Mouse (Mus musculus): ENCODE results near the gene Pithd1. TPM values are rescaled to one million over a fixed set of nuclear protein-coding genes. Genes with fewer than 3 reads are reported as not detected.

Gene Pithd1
- total and polyA plus RNA-seq, 3 experiments = 62.8 to 77.7 TPM; not detected in 1

GRCm38 (mm10) chr4:136004921-136005320, 17.9 kb upstream of the Pithd1 start:
- DNase-seq (ENCODE audit: low read depth, low spot score) = no peak
- no peak overlapping the region for H3K4me3 ChIP-seq (ENCODE audit: control insufficient read depth in 1 of 2, insufficient read depth in 1 of 2, low read depth in 2 of 2, low read length in 2 of 2)
- TF ChIP-seq KAT2A (conservative IDR thresholded peaks at IDR 0.05; ENCODE audit: low read depth, low read length) (no peak), MAFK (IDR thresholded peaks at IDR 0.05; ENCODE audit: borderline replicate concordance, low read depth, low read length) (no peak), CHD2 (IDR thresholded peaks at IDR 0.05; ENCODE audit: low read length) (no peak), ETS1 (IDR thresholded peaks at IDR 0.05; ENCODE audit: low read depth, low read length) (no peak), USF1 (IDR thresholded peaks at IDR 0.05; ENCODE audit: low read depth, low read length) (no peak)
- no peaks in the 10 kb centered on the region for H3K27me3 ChIP-seq (ENCODE audit: control insufficient read depth in 1 of 2, insufficient read depth in 2 of 2, low read length in 2 of 2)
- H3K9ac ChIP-seq (ENCODE audit: control insufficient read depth, low read depth, low read length, poor library complexity, severe bottlenecking) = no peak overlapping the region
- no peaks in the 10 kb centered on the region for H3K79me2 ChIP-seq (ENCODE audit: control insufficient read depth, insufficient read depth, low read length, poor library complexity)
- no peak overlapping the region for H3K27ac ChIP-seq (ENCODE audit: control insufficient read depth, low read depth, low read length)
- no peaks in the 10 kb centered on the region for H3K9me3 ChIP-seq (replicated peaks; ENCODE audit: insufficient read depth, low read length)
- H3K4me1 ChIP-seq (ENCODE audit: control insufficient read depth in 1 of 2, insufficient read depth in 2 of 2, low read length in 2 of 2) = peaks cover 0 to 3% of the 10 kb centered on the region in 2 experiments; a peak in 1 of 4 replicates
- peaks cover 5 to 26% of the 10 kb centered on the region in 2 experiments for H3K36me3 ChIP-seq (ENCODE audit: control insufficient read depth in 1 of 2, insufficient read depth in 2 of 2, low read length in 2 of 2)

DNA sequence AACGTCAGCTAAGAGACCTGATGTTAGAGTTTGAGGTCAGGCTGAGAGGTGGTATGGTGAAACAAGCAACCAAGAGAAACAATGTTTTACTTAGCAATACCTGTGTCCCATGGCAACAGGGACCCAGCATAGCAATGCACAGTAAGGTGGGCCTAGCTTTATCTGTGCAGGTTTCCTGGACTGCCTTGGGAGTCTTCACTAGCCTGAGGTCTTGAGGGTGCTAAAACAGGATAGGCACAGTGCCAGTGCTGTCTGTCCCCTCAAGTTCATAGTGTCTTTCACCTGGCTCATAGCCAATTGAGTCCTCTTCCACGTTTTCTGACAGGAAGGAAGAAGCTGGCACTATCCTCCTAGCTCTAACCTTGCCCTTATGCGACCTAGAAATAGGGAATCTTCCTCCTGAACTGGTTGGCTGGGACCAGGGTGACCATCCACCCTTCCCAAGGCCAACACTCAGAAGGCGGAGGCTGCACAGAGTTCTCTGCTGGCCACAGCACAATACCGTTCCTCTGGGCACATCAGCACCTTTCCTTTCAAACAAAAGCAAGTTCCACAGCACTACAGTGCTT, 17.1 kb upstream of the Pithd1 start:
- Histone ChIP-seq H3K79me2 (ENCODE audit: control insufficient read depth, insufficient read depth, low read length, poor library complexity) (no peaks in the 10 kb centered on the region), H3K9me3 (replicated peaks; ENCODE audit: insufficient read depth, low read length) (no peaks in the 10 kb centered on the region), H3K36me3 (ENCODE audit: control insufficient read depth in 1 of 2, insufficient read depth in 2 of 2, low read length in 2 of 2) (peaks cover 5 to 25% of the 10 kb centered on the region in 2 experiments), H3K9ac (ENCODE audit: control insufficient read depth, low read depth, low read length, poor library complexity, severe bottlenecking) (no peak overlapping the region), H3K4me3 (ENCODE audit: control insufficient read depth in 1 of 2, insufficient read depth in 1 of 2, low read depth in 2 of 2, low read length in 2 of 2) (no peak overlapping the region), H3K27ac (ENCODE audit: control insufficient read depth, low read depth, low read length) (no peak overlapping the region), H3K27me3 (ENCODE audit: control insufficient read depth in 1 of 2, insufficient read depth in 2 of 2, low read length in 2 of 2) (no peaks in the 10 kb centered on the region), H3K4me1 (ENCODE audit: control insufficient read depth in 1 of 2, insufficient read depth in 2 of 2, low read length in 2 of 2) (peaks cover 0 to 3% of the 10 kb centered on the region in 2 experiments; a peak in 1 of 4 replicates)
- DNase-seq (ENCODE audit: low read depth, low spot score) = peak; percentile 67
- TF ChIP-seq EP300 (IDR thresholded peaks at IDR 0.05; ENCODE audit: low read depth in 1 of 2, low read length in 2 of 2) = peak; percentile 27 to 49; a peak in 3 of 4 replicates
- peak; percentile 60 for TF ChIP-seq TAL1 (IDR thresholded peaks at IDR 0.05; ENCODE audit: low read length)
- no peak for TF ChIP-seq MAFK (IDR thresholded peaks at IDR 0.05; ENCODE audit: borderline replicate concordance, low read depth, low read length)

- no peak for DNase-seq (ENCODE audit: low read depth, low spot score)
- H3K27me3 ChIP-seq (ENCODE audit: control insufficient read depth in 1 of 2, insufficient read depth in 2 of 2, low read length in 2 of 2) = no peaks in the 10 kb centered on the region
- 0 out of 4 replicates have a peak, but pooled peaks cover 0 to 2% of the 10 kb centered on the region in 2 experiments for H3K4me1 ChIP-seq (ENCODE audit: control insufficient read depth in 1 of 2, insufficient read depth in 2 of 2, low read length in 2 of 2)
- H3K9ac ChIP-seq (ENCODE audit: control insufficient read depth, low read depth, low read length, poor library complexity, severe bottlenecking) = no peak overlapping the region
- H3K79me2 ChIP-seq (ENCODE audit: control insufficient read depth, insufficient read depth, low read length, poor library complexity) = no peaks in the 10 kb centered on the region
- no peak overlapping the region for H3K27ac ChIP-seq (ENCODE audit: control insufficient read depth, low read depth, low read length)
- H3K9me3 ChIP-seq (replicated peaks; ENCODE audit: insufficient read depth, low read length) = no peaks in the 10 kb centered on the region
- no peak overlapping the region for H3K4me3 ChIP-seq (ENCODE audit: control insufficient read depth in 1 of 2, insufficient read depth in 1 of 2, low read depth in 2 of 2, low read length in 2 of 2)
- H3K36me3 ChIP-seq (ENCODE audit: control insufficient read depth in 1 of 2, insufficient read depth in 2 of 2, low read length in 2 of 2) = peaks cover 0 to 3% of the 10 kb centered on the region in 2 experiments; a peak in 1 of 4 replicates
- TF ChIP-seq HCFC1 (IDR thresholded peaks at IDR 0.05; ENCODE audit: low read depth, low read length) (no peak), TBP (IDR thresholded peaks at IDR 0.05; ENCODE audit: low read depth, low read length) (no peak), ZMIZ1 (IDR thresholded peaks at IDR 0.05; ENCODE audit: low read depth, low read length) (no peak), EP300 (IDR thresholded peaks at IDR 0.05; ENCODE audit: low read depth in 1 of 2, low read length in 2 of 2) (no peak), KAT2A (conservative IDR thresholded peaks at IDR 0.05; ENCODE audit: low read depth, low read length) (no peak), SIN3A (IDR thresholded peaks at IDR 0.05; ENCODE audit: low read length) (no peak), USF1 (IDR thresholded peaks at IDR 0.05; ENCODE audit: low read depth, low read length) (no peak)
Measured at GRCm38 (mm10) chr4:135995118-135995517, 8.1 kb upstream of the Pithd1 start.
